Mouse (Mus musculus) B cell, adult 2 months (primary cell): ENCODE measurements around the gene Zfp92.

ENCODE experiments used
- DNase-seq, 2 experiments: peaks; one replicate each; pipeline ENCODE4 v3.0.0; 2022

The Zfp92 gene

DNA sequence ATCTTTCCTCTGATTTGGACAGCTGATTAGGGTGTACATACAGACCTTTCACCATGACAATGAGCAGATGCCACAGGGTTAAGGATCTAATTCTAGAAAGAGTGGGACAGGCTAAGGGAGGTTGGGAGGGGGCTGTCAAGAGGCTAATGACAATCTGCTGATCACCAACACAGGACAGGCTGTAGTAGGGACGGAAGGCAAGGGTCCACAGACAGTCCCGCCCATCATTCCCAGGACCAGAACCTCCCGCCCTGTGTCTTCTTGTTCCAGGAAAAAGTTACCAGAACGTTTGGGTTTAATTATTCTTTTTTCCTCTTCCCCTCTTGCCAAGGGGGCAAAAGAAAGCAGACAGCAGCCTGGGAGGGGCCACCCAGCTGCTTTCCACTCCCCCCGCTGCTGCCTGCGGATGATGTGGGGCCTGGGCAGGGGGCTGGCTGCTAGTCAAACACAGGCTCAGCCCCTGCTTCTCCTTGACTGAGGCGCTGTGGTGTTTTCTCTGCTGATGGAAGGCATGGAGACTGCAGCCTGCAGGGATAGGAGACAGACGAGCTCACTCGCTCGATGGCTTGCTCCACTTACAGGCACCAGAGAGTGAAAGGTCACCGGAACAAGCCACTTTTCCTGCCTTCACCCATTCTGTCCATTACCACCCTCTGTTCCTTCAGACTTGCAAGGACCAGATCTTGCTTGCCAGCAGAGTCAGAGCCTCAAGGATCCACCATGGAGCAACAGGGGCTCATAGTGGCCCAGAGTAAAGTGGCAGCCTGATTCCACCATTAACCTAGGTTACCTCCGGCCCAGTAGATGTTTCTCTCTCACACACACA is 63.7 kb downstream of the Zfp92 start:
- DNase-seq = no peak

DNA sequence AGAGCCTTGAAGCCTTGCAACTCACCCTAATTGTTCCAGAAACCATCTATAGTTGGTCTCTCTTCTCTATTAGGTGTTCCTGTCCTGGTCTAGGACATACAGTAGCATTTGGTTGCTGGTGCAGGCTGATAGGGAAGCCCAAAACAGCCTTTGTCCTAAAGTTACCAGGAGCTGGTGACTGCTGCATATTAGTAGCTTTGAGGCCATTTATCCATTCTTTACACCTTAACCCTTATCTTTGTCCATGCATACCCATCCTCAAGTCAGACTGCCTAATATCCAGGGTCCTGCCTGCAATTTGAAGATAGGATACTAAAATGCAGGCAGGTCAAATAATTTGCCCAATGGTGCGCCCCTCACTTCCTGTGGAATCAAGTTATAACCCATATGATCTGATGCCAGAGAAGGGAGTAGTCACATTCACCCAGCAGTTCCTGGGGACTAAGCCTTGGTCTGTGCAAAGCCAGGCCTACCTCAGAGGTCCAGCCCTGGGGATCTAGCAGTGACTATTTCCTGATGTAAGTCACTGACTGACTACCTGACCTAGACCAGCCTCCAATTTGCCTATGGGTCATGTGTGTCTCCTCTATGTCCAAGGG is 64.9 kb downstream of the Zfp92 start:
- no peak for DNase-seq

DNA sequence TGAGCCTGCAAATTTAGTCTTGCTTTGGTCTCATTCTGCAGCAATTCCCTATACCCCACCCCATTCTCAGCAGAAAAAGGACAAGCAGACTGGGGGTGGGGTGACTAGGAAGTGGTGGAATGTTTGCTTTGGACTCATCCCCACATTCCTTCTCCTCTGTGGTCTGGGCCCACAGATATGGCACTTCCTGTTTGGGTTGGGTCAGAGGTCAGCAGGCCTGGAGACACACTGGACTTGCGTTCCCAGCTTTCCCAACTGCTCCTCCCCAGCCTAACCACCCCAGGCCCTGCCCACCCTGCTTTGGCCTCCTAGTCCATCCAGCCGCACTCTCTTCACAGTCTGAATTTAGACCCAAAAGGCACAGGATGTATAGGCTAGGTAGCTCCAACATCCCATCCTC is 65.7 kb downstream of the Zfp92 start:
- DNase-seq = no peak

DNA sequence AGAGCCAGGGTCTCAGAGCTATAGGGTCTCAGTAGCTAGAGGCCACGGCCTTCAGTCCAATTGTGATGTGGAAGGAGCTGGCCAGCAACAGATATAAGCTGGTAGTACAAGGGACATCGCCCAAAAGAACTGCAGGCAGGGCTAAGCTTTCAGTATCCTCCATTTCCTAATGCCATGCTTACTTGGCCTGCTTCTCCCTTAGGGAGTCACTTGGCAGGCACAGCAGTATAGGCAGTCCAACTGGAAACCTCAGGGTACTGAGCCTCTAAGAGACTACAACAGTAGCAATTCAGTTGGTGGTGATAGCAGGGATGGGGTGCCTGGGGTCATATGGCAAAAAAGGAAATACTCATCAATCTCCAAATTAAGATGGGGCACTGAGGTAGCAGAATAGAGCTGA is 66.6 kb downstream of the Zfp92 start:
- no peak for DNase-seq
